Mouse (Mus musculus) liver, adult (tissue): Measurements from ENCODE around the gene Gm20388.

ENCODE experiments used
- GATA4 ChIP-seq: IDR thresholded peaks from 2 replicates; pipeline ENCODE4 v1.6.1; 2014; ENCODE audit warnings: mild to moderate bottlenecking, low read length; ENCODE audit not compliant: insufficient replicate concordance

Gm20388 gene

GRCm38 (mm10) chr8:122667854-122668253, 2757.2 kb downstream of the Gm20388 start:
- no peak for TF ChIP-seq GATA4

GRCm38 (mm10) chr8:122669370-122669769, 2758.7 kb downstream of the Gm20388 start:
- TF ChIP-seq GATA4: no peak

DNA sequence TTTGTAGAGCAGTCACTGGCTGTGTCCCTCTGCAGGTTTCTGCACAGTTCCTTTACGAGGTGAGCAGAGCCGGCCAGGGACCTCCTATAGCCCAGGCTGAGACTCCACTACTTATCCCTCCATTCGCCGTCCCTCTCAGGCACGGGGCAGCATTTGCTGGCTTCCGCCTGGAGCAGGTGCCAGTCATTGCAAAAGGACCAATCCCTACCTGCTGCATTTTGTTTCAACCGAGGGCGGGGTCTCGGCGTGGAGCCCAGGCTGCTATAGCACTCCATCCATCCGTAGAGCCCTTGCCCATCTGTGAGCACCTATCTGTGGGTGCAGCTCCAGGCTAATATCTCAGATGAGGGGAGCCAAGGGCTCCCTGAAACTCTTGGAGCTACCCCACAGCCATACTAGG, 2759.4 kb downstream of the Gm20388 start:
- no peak for TF ChIP-seq GATA4

GRCm38 (mm10) chr8:122670718-122671117, 2760.1 kb downstream of the Gm20388 start:
- no peak for TF ChIP-seq GATA4

GRCm38 (mm10) chr8:122671894-122672293, 2761.3 kb downstream of the Gm20388 start:
- TF ChIP-seq GATA4: no peak

DNA sequence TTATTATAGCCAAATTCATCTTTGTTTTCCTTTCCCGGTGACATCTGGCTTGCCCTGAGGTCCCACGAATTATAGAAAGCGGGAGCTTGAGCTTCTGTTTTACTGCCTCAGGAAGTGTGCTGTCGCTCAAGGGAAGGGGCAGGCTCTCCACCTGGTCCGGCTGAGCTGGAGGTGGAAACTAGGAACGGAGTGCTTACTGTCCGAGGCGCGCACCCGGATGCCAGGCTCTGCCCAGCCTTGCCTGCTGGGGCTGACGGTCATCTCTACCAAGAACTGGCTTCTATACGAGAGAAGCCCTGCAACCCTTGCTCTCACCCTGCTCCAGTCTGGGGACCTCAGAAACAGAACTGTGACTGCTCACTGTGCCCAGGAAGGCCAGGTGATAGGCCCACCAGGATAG, 2763.3 kb downstream of the Gm20388 start:
- no peak for TF ChIP-seq GATA4

GRCm38 (mm10) chr8:122674999-122675398, 2764.4 kb downstream of the Gm20388 start:
- TF ChIP-seq GATA4: no peak

- no peak for TF ChIP-seq GATA4
Measured at GRCm38 (mm10) chr8:122675596-122676420, 2765.2 kb downstream of the Gm20388 start.

- TF ChIP-seq GATA4: no peak
Measured at GRCm38 (mm10) chr8:122676621-122677480, 2766.2 kb downstream of the Gm20388 start.

DNA sequence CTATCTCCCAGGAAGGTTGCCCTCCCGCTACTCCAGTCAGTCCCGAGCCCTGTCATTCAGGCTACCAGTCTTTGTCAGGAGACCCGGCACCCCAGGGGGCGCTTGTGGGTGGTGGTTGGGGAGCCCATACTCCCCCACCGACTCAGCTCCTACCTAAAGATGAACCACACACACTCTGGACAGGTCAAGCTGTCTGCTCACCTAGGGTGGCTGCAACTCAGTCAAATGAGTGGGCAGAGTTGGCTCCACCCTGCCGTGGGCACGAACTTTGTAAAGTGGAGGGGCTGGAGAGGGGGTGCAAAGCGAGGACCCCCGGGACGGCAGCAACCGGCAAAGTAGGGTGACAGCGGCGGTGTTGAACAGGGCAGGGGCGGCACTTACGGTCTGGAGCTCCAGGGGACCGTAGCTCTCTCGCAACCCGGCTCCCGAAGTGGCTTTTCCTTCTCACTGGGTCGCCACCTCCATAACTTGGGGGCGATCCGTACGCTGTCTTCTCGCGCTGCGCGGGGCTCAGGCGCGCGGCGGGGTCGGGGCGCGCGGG, 2766.9 kb downstream of the Gm20388 start:
- no peak for TF ChIP-seq GATA4

- no peak; the same call in 1 of the 2 replicates for TF ChIP-seq GATA4
Measured at GRCm38 (mm10) chr8:122678061-122678895, 2767.6 kb downstream of the Gm20388 start.

DNA sequence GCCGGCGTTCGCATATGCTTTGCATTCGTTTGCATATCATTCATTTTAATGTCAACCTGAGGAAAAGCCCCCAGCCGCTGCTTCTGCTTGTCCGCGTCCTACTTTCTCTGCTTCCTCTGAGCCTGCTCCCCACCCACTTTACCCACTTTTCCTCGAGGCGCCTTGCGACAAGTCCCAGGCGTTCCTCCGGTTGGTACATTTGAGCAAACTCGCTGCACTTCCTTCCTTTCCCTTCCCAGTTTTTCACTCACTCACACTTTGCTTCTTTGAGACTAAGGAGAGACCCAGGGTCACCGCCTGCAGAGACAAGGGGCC, 2768.2 kb downstream of the Gm20388 start:
- no peak for TF ChIP-seq GATA4

GRCm38 (mm10) chr8:122679325-122679920, 2768.8 kb downstream of the Gm20388 start:
- TF ChIP-seq GATA4: no peak

DNA sequence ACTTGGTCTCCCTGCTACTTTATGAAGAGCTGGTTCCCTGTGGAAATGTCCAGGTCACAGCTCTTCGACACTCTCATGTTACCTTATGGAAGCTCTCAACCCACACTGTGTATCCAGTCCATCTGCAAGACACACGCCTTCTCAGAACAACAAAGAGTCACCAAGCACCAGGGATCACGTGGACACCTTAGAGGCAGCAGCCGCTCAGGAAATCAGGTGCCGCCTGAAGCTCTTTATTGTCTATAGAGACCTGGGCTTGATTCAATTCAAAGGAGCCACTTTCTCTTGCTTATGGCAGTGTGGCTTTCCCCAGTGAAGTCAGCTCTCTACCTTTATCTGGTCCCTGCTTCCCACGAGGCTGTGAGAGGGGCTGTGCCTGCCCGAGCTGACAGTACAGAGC, 2769.5 kb downstream of the Gm20388 start:
- TF ChIP-seq GATA4: no peak

DNA sequence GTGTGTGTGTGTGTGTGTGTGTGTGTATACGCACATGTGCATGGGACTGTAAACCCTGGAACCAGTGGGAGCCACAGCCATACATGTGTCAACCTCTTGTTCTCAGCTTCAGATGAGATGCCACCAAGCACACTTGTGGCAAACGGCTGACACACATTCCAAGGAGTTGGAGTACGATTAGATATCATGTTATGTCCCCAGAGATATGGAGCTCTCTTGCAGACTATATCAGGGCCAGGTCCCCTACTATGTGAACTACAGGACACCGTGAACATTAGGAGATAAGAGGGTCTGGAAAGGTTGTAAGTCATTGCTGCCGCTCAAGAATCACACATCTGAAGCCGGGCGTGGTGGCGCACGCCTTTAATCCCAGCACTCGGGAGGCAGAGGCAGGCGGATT, 2772.2 kb downstream of the Gm20388 start:
- TF ChIP-seq GATA4: no peak
